Mouse (Mus musculus): ENCODE measurements around the gene Dgkg.

DNA sequence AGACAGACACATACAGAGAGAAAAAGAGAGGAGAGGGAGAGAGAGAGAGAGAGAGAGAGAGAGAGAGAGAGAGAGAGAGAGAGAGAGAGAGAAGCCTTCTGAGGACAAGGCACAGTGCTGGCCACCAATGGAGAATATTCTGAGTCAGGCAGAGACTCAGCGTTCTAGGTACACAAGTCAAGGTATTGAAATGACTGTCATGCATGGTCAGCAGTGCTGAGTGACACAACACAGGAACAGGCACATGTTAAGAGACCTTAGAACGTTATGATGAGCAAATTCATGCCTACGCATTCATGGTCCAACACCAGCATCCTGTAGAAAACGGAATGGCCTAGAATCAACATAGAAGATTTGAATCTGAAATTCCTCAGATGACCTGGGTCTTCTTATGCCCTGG is 50.0 kb downstream of the Dgkg start:
- no peak for TF ChIP-seq CTCF (IDR thresholded peaks at IDR 0.05; ENCODE audit: extremely low read depth, insufficient read depth, insufficient read length, insufficient replicate concordance)
- no peak for TF ChIP-seq POLR2A (IDR thresholded peaks at IDR 0.05; ENCODE audit: low read depth, low read length)

Measured in spleen, adult 2 months (tissue).